Mouse (Mus musculus) forebrain, embryonic 14.5 days (tissue): ENCODE data around the gene Tmem167b. TPM values are rescaled to one million over a fixed set of nuclear protein-coding genes. Genes with fewer than 3 reads are reported as not detected.

ENCODE experiments used
- ATAC-seq: fragments of 200-750 bp; cut with Nextera tagmentation; 2 replicates; pipeline ENCODE4 v1.8.0; 2017; ENCODE audit warnings: mild to moderate bottlenecking, moderate library complexity
- DNase-seq: peaks from one replicate; pipeline ENCODE4 v3.0.0-alpha.2; 2015; ENCODE audit warnings: low spot score
- H3K27ac ChIP-seq: fragments of 300-500 bp; sonication (generic); 2 replicates; pipeline ENCODE4 v1.5.1; 2014; ENCODE audit warnings: low read depth, mild to moderate bottlenecking, control low read depth, low read length, moderate library complexity
- H3K27me3 ChIP-seq: fragments of 300-500 bp; sonication (generic); replicated peaks from 2 replicates; pipeline ENCODE4 v1.6.1; 2014; ENCODE audit warnings: low read length, control low read depth, mixed read lengths; ENCODE audit not compliant: control insufficient read depth, insufficient read depth
- H3K36me3 ChIP-seq: fragments of 300-500 bp; sonication (generic); 2 replicates; pipeline ENCODE4 v1.6.1; 2014; ENCODE audit warnings: low read length, control low read depth; ENCODE audit not compliant: control insufficient read depth, insufficient read depth
- H3K4me1 ChIP-seq: fragments of 300-500 bp; sonication (generic); 2 replicates; pipeline ENCODE4 v1.6.1; 2014; ENCODE audit warnings: antibody characterized with exemption, low read length, control low read depth; ENCODE audit not compliant: control insufficient read depth, insufficient read depth
- H3K4me2 ChIP-seq: fragments of 300-500 bp; sonication (generic); 2 replicates; pipeline ENCODE4 v1.6.1; 2014; ENCODE audit warnings: mild to moderate bottlenecking, control low read depth, low read length
- H3K4me3 ChIP-seq: fragments of 300-500 bp; sonication (generic); 2 replicates; pipeline ENCODE4 v1.5.1; 2014; ENCODE audit warnings: low read depth, low read length, control low read depth
- H3K9ac ChIP-seq: fragments of 300-500 bp; sonication (generic); 2 replicates; pipeline ENCODE4 v1.6.1; 2014; ENCODE audit warnings: mild to moderate bottlenecking, low read length, control low read depth, moderate library complexity
- H3K9me3 ChIP-seq: fragments of 300-500 bp; sonication (generic); replicated peaks from 2 replicates; pipeline ENCODE4 v1.6.1; 2016; ENCODE audit warnings: low read length, control low read depth, mixed read lengths; ENCODE audit not compliant: control insufficient read depth
- WGBS: fragments of 180-500 bp; shearing (Covaris S2); extraction: QIAGEN DNeasy Blood & Tissue Kit; methylation state at CpG from one replicate; pipeline ENCODE4 v1.1.7; 2014; 5-methylcytosine and 5-hydroxymethylcytosine counted together
- polyA plus RNA-seq: library from polyadenylated mRNA; unstranded; fragments of >200 nt; fragmentation: Nextera tagmentation; extraction: Ambion mirVana; gene quantifications from 2 replicates; pipeline ENCODE4 v1.2.1, GENCODE M21; 2014

Gene Tmem167b
- 56.3 and 62.0 TPM in 2 replicates for polyA plus RNA-seq

- Histone ChIP-seq H3K4me1 (peaks cover 13% of the 10 kb centered on the region; the same call in 1 of the 2 replicates), H3K27me3 (no peaks in the 10 kb centered on the region), H3K9ac (peak within 1 kb of the TSS; percentile 90), H3K4me3 (peak within 1 kb of the TSS; percentile 81), H3K27ac (peak within 1 kb of the TSS; percentile 93), H3K4me2 (peak within 1 kb of the TSS; percentile 82), H3K36me3 (peaks cover 29% of the 10 kb centered on the region), H3K9me3 (no peaks in the 10 kb centered on the region)
- ATAC-seq: peak; percentile 97
- under 1% methylated on average over 43 of the region's 45 CpGs for WGBS
- peak; percentile 100 for DNase-seq
Observed at GRCm38 (mm10) chr3:108562133-108562730, at the start of gene Tmem167b. Tmem167b (minus strand) TSS chr3:108562466.

GRCm38 (mm10) chr3:108608906-108609305 lies 46.6 kb upstream of the Tmem167b start:
- peaks cover 22% of the 10 kb centered on the region for H3K36me3 ChIP-seq
- H3K4me2 ChIP-seq: no peak overlapping the region
- WGBS: 74% methylated on average over 3 of the region's 3 CpGs
- H3K27me3 ChIP-seq: no peaks in the 10 kb centered on the region
- H3K9me3 ChIP-seq: no peaks in the 10 kb centered on the region
- no peak overlapping the region for H3K9ac ChIP-seq
- no peak overlapping the region for H3K4me3 ChIP-seq
- no peak for DNase-seq
- H3K27ac ChIP-seq: no peak overlapping the region
- no peak for ATAC-seq
- no peaks in the 10 kb centered on the region for H3K4me1 ChIP-seq

GRCm38 (mm10) chr3:108591530-108592522 lies 29.6 kb upstream of the Tmem167b start:
- Histone ChIP-seq H3K4me1 (peaks cover 6% of the 10 kb centered on the region), H3K27me3 (no peaks in the 10 kb centered on the region), H3K9me3 (no peaks in the 10 kb centered on the region), H3K4me3 (peak overlapping the region; percentile 95), H3K36me3 (no peaks in the 10 kb centered on the region), H3K27ac (peak overlapping the region; percentile 96), H3K4me2 (peak overlapping the region; percentile 68), H3K9ac (peak overlapping the region; percentile 94)
- ATAC-seq: peak; percentile 82
- peak; percentile 59 for DNase-seq
- under 1% methylated on average over 61 of the region's 61 CpGs for WGBS

GRCm38 (mm10) chr3:108590786-108591529 lies 28.7 kb upstream of the Tmem167b start, which contains the start of gene Wdr47:
Wdr47 (plus strand) TSS chr3:108591279.
- 6% methylated on average over 44 of the region's 44 CpGs for WGBS
- Histone ChIP-seq H3K4me1 (peaks cover 6% of the 10 kb centered on the region), H3K9me3 (no peaks in the 10 kb centered on the region), H3K27me3 (no peaks in the 10 kb centered on the region), H3K4me2 (peak within 1 kb of the TSS; percentile 68), H3K9ac (peak within 1 kb of the TSS; percentile 94), H3K4me3 (peak within 1 kb of the TSS; percentile 95), H3K36me3 (no peaks in the 10 kb centered on the region), H3K27ac (peak within 1 kb of the TSS; percentile 96)
- ATAC-seq (peak; percentile 99), DNase-seq (peak; percentile 98)

DNA sequence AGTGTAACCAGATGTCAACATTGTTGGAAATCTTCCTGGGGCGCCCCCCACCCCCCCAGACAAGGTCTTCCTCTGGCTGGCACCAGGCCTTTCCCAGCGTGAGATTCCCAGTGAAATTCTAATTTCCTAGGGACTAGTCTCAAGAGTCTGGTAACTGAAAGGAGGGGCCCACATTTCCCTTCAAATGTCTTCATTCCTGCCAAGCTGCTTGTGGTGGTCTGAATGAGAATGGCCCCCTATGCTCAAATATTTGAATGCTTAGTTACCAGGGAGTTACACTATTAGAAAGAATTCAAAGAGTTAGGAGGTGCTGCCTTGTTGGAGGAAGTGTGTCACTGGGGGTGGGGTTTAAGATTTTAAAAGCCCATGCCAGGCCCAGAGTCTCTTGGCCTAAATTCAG lies 26.2 kb upstream of the Tmem167b start:
- no peak for ATAC-seq

DNA sequence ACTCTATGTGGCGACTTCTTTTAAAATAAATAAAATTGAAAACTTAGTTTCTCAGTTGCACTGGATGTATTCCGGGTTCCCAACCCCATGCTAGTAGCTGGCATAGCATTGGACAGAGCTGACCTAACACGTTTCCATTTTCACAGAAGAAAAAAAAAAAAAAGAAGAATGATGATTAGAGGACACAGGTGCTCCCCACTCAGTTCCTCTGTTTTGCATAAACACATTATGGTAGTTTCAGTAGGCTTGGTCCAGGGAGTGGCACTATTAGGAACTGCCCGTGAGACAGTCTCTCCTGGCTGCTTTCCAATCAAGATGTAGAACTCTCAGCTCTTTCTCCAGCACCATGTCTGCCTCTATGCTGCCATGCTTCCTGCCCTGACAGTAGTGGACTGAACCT lies 22.3 kb upstream of the Tmem167b start:
- no peak overlapping the region for H3K4me2 ChIP-seq
- H3K4me1 ChIP-seq: no peaks in the 10 kb centered on the region
- peaks cover 7% of the 10 kb centered on the region; the same call in 1 of the 2 replicates for H3K36me3 ChIP-seq
- ATAC-seq: no peak
- 77% methylated on average over 4 of the region's 4 CpGs for WGBS
- no peak for DNase-seq
- no peak overlapping the region for H3K9ac ChIP-seq
- no peaks in the 10 kb centered on the region for H3K9me3 ChIP-seq
- H3K27ac ChIP-seq: no peak overlapping the region
- no peaks in the 10 kb centered on the region for H3K27me3 ChIP-seq
- H3K4me3 ChIP-seq: no peak overlapping the region

More for the DNA sequence above, 26.2 kb upstream of the Tmem167b start:
- 25% methylated on average over 2 of the region's 2 CpGs for WGBS
- no peaks in the 10 kb centered on the region for H3K27me3 ChIP-seq
- H3K9ac ChIP-seq: no peak overlapping the region
- H3K4me3 ChIP-seq: no peak overlapping the region
- no peak overlapping the region for H3K4me2 ChIP-seq
- H3K27ac ChIP-seq: no peak overlapping the region
- no peaks in the 10 kb centered on the region for H3K9me3 ChIP-seq
- DNase-seq: peak; percentile 41
- H3K36me3 ChIP-seq: no peaks in the 10 kb centered on the region
- peaks cover 4% of the 10 kb centered on the region for H3K4me1 ChIP-seq

DNA sequence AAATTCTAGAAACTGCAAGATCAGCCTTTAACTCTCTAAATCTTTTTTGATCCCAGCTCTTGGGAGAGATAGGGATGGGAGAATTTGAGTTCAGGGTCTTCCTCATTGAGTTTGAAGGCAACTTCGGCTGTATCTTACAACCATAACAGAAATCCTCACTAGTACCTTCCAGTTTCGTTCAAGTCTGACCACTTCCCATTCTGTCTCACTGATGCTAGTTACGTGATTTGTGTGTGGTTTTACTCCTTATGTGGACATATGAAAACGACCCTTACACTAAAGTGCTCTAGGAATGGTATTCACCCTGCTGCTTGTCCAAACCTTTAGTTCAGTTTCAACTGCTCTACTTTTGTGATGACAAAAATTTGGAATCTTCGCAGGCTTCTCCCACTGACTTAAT lies 11.8 kb upstream of the Tmem167b start:
- Histone ChIP-seq H3K27me3 (no peaks in the 10 kb centered on the region), H3K4me1 (peaks cover 17% of the 10 kb centered on the region), H3K4me3 (no peak overlapping the region), H3K4me2 (no peak overlapping the region), H3K36me3 (peaks cover 3% of the 10 kb centered on the region), H3K9ac (no peak overlapping the region), H3K9me3 (no peaks in the 10 kb centered on the region), H3K27ac (no peak overlapping the region)
- 89% methylated on average over 5 of the region's 5 CpGs for WGBS
- ATAC-seq: no peak
- no peak for DNase-seq

DNA sequence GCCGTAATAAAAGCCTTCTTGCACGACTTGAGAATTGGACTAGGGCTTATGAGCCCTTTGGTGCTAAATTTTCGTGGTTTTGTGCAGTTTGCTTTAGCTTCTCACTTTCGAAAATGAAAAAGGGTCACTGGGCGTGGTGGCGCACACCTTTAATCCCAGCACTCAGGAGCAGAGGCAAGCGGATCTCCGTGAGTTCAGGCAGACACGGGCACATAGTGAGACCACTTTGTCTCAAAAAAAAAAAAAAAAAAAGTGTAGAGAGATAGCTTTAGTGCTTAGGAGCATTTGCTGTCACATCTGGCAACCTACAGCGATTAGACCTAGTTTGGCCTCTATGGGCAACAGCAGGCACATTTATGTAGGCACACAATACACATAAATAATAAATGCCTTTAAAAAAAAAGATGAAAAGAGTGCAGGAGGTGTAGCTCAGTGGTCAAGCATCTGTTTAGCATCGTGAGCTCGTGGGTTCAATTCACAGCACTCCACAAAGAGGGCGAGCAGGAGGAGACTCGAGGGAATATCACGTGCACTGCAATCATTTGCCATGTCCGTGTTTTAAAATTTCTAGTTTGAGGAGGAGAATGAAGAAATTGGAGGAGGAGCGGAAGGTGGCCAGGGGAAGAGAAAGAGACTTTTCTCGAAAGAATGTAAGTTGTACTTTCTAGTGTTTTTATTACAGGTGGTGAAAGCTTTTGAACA lies 10.2 kb upstream of the Tmem167b start:
- Histone ChIP-seq H3K27ac (no peak overlapping the region), H3K36me3 (no peaks in the 10 kb centered on the region), H3K4me3 (peak overlapping the region; percentile 61), H3K4me1 (peaks cover 19% of the 10 kb centered on the region), H3K27me3 (no peaks in the 10 kb centered on the region), H3K4me2 (peak overlapping the region; percentile 56), H3K9me3 (no peaks in the 10 kb centered on the region), H3K9ac (peak overlapping the region; percentile 77; the same call in 1 of the 2 replicates)
- WGBS: 47% methylated on average over 18 of the region's 18 CpGs
- DNase-seq (no peak), ATAC-seq (no peak)
